In the genomic region with DNA sequence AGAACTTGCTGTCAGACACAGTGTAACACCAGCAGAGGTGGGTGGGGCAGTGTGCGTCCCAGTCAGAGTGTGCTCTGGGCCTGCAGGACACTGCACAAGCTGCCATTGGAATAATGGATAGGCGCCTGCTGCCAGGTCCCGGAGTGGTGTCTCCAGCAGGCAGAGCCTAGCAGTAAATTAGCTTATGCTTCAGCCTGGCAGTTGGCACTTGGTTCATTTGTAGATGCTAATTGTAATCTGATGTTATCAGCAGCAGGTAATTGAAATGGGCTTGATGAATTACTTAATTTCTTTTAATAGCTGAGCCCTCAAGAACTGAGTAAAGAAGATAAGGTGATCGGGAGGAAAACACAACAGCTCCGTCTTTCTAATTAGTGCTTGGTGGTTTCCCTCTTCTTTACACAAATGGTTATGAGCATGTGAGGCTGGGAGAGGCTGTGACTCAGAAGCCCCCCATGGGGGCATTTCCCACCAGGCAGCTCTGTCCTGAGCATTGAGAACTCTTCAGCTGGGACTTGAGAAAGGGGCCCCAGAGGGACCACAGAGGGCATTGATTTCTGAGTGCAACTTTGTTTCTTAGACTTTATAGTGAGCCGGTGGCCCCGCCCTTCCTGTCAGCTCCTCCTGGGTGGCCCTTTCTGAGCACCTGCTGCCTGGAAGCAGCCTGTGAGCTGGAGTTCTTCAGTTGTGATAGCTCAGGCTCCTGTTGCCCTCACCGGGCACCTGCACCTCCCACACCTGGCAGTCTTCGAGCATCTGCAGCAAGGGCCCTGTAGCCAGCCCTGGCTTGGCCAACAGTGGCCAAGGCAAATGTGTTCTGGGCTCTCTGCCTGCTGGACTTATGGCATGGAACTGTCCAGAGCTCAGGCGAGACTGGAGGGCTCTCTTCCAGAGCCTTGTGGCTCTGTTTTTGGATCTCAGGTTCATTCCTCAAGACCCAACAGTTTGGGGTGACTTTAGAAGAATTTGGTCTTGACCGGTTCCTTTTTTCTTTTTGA, we compare ENCODE assay signal across 9 mouse cellular contexts.
DNase-seq lines count a peak whose midpoint lies in the region; ATAC-seq and TF ChIP-seq lines count a peak whose summit lies in the region.
"Had no signal": no experiment of that assay in that cellular context is flagged by ENCODE, and none has a peak within 500 bp of the region (broad histone marks: within the 10 kb centered on the region; RNA-seq: fewer than 3 reads in every experiment).

No protein-coding gene starts in this region.

- H3K4me3 ChIP-seq in thymus, adult 2 months (ENCODE audit: control insufficient read depth, insufficient read depth, low read length): no peak overlapping the region
- no peak overlapping the region for H3K4me3 ChIP-seq in embryonic facial prominence, embryonic 10.5 days
- no peak overlapping the region for H3K4me3 ChIP-seq in intestine, postnatal 0 days (ENCODE audit: low read depth, low read length)
- H3K4me3 ChIP-seq: liver, embryonic 13.5 days had no signal

- no peak overlapping the region for H3K4me2 ChIP-seq in intestine, postnatal 0 days (replicated peaks; ENCODE audit: low read depth)
- H3K4me2 ChIP-seq: liver, embryonic 13.5 days had no signal

- WGBS in thymus, adult 2 months: 64% methylated on average over 11 of the region's 11 CpGs
- 70% methylated on average over 11 of the region's 11 CpGs for WGBS in embryonic facial prominence, embryonic 10.5 days
- WGBS in intestine, postnatal 0 days: 49% methylated on average over 11 of the region's 11 CpGs

- DNase-seq in thymus, adult 2 months: peak; percentile 43
- DNase-seq in thymus, adult 18-20 months: no peak
- DNase-seq in embryonic facial prominence, embryonic 10.5 days (ENCODE audit: low spot score): no peak
- peak; percentile 77 for DNase-seq in thymus, postnatal 4 days
- DNase-seq in embryo, embryonic 9.5 days (ENCODE audit: extremely low spot score): no peak
- no peak for DNase-seq in heart, adult 9 months (ENCODE audit: low spot score in 2 of 2)
- DNase-seq: liver, embryonic 13.5 days had no signal

- H3K27ac ChIP-seq in thymus, adult 2 months (ENCODE audit: control insufficient read depth, insufficient read depth, low read length): no peak overlapping the region
- H3K27ac ChIP-seq in embryonic facial prominence, embryonic 10.5 days (replicated peaks): peak overlapping the region; percentile 7; the same call in 1 of the 2 replicates
- no peak overlapping the region for H3K27ac ChIP-seq in intestine, postnatal 0 days (ENCODE audit: low read depth, low read length)
- H3K27ac ChIP-seq: liver, embryonic 13.5 days had no signal

- no peaks in the 10 kb centered on the region for H3K9me3 ChIP-seq in embryonic facial prominence, embryonic 10.5 days
- H3K9me3 ChIP-seq in intestine, postnatal 0 days (ENCODE audit: control insufficient read depth): no peaks in the 10 kb centered on the region
- H3K9me3 ChIP-seq: liver, embryonic 13.5 days had no signal

- no peaks in the 10 kb centered on the region for H3K36me3 ChIP-seq in thymus, adult 2 months (ENCODE audit: control insufficient read depth, insufficient read depth, low read length)
- no peaks in the 10 kb centered on the region for H3K36me3 ChIP-seq in embryonic facial prominence, embryonic 10.5 days (replicated peaks)
- H3K36me3 ChIP-seq in intestine, postnatal 0 days (ENCODE audit: control insufficient read depth, insufficient read depth): no peaks in the 10 kb centered on the region
- H3K36me3 ChIP-seq: liver, embryonic 13.5 days had no signal

- peak; percentile 53; the same call in 1 of the 2 replicates for ATAC-seq in intestine, postnatal 0 days
- no peak for ATAC-seq in granulocyte monocyte progenitor cell, adult 5-6 weeks (replicated peaks; ENCODE audit: poor library complexity, severe bottlenecking)

- TF ChIP-seq CTCF in thymus, adult 2 months (IDR thresholded peaks at IDR 0.05; ENCODE audit: borderline replicate concordance, control insufficient read depth, extremely low read depth, insufficient read depth, low read length, poor library complexity): no peak
- TF ChIP-seq CTCF in intestine, postnatal 0 days (IDR thresholded peaks at IDR 0.05; ENCODE audit: low read depth): no peak

- H3K27me3 ChIP-seq in thymus, adult 2 months (ENCODE audit: control insufficient read depth, insufficient read depth, low read length): no peaks in the 10 kb centered on the region; the same call in 1 of the 2 replicates
- H3K27me3 ChIP-seq in embryonic facial prominence, embryonic 10.5 days (replicated peaks; ENCODE audit: low read depth, poor library complexity, severe bottlenecking): no peaks in the 10 kb centered on the region
- H3K27me3 ChIP-seq in intestine, postnatal 0 days (replicated peaks; ENCODE audit: control insufficient read depth, insufficient read depth, low read length): no peaks in the 10 kb centered on the region
- H3K27me3 ChIP-seq: liver, embryonic 13.5 days had no signal

- no peak for TF ChIP-seq POLR2A in thymus, adult 2 months (IDR thresholded peaks at IDR 0.05; ENCODE audit: control insufficient read depth, extremely low read depth, insufficient read depth, low read length, poor library complexity)

- H3K9ac ChIP-seq in intestine, postnatal 0 days (ENCODE audit: low read depth, low read length): no peak overlapping the region
- H3K9ac ChIP-seq: liver, embryonic 13.5 days had no signal

- H3K4me1 ChIP-seq in thymus, adult 2 months (replicated peaks; ENCODE audit: control insufficient read depth, insufficient read depth, low read length): peaks cover 11% of the 10 kb centered on the region
- H3K4me1 ChIP-seq in embryonic facial prominence, embryonic 10.5 days: peaks cover 49% of the 10 kb centered on the region
- no peaks in the 10 kb centered on the region; the same call in 1 of the 2 replicates for H3K4me1 ChIP-seq in intestine, postnatal 0 days (replicated peaks; ENCODE audit: control insufficient read depth, insufficient read depth, low read length)

Comparison
In these comparisons a context has a peak if more than half of its experiments do, and no peak if none do; other contexts are left out.
1. DNase-seq: peak in thymus, adult 2 months (single experiment) and thymus, postnatal 4 days (single experiment); none in thymus, adult 18-20 months (0 of 2), embryonic facial prominence, embryonic 10.5 days (single experiment), embryo, embryonic 9.5 days (single experiment) and heart, adult 9 months (0 of 2).